Mouse (Mus musculus) limb, embryonic 10.5 days (tissue): ENCODE results near the gene Ebf4. TPM values are rescaled to one million over a fixed set of nuclear protein-coding genes. Genes with fewer than 3 reads are reported as not detected.
"Not testable (repeated sequence)": the region's sequence is repeated elsewhere in the genome, so short reads cannot be mapped to it uniquely, and the experiment has no call there.

Experiments used
- DNase-seq: peaks from one replicate; pipeline ENCODE4 v3.0.0-alpha.2; 2017; ENCODE audit warnings: low spot score
- H3K27ac ChIP-seq: fragments of 300-500 bp; sonication (generic); 2 replicates; pipeline ENCODE4 v1.5.1; 2016; ENCODE audit warnings: mild to moderate bottlenecking
- H3K27me3 ChIP-seq: fragments of 300-500 bp; sonication (generic); 2 replicates; pipeline ENCODE4 v1.6.1; 2016; ENCODE audit warnings: low read depth, mild to moderate bottlenecking; ENCODE audit not compliant: poor library complexity, severe bottlenecking
- H3K36me3 ChIP-seq: fragments of 300-500 bp; sonication (generic); 2 replicates; pipeline ENCODE4 v1.6.1; 2016; ENCODE audit warnings: mild to moderate bottlenecking, moderate library complexity
- H3K4me1 ChIP-seq: fragments of 300-500 bp; sonication (generic); 2 replicates; pipeline ENCODE4 v1.6.1; 2016
- H3K4me3 ChIP-seq: fragments of 300-500 bp; sonication (generic); 2 replicates; pipeline ENCODE4 v1.5.1; 2016; ENCODE audit warnings: mild to moderate bottlenecking, moderate library complexity
- H3K9me3 ChIP-seq: fragments of 300-500 bp; sonication (generic); replicated peaks from 2 replicates; pipeline ENCODE4 v1.6.1; 2016; ENCODE audit warnings: mild to moderate bottlenecking
- WGBS: fragments of 180-500 bp; shearing (Covaris S2); methylation state at CpG from one replicate; pipeline ENCODE4 v1.1.7; 2016; 5-methylcytosine and 5-hydroxymethylcytosine counted together
- polyA plus RNA-seq: library from polyadenylated mRNA; unstranded; fragments of >200 nt; fragmentation: Nextera tagmentation; extraction: Ambion mirVana; gene quantifications from 2 replicates; pipeline ENCODE4 v1.2.1, GENCODE M21; 2016

Ebf4 gene
- polyA plus RNA-seq, 1 experiment from 2014 or later, result 0.90 TPM

GRCm38 (mm10) chr2:130365211-130366094 is 70.5 kb downstream of the Ebf4 start:
- 7% methylated on average over 29 of the region's 30 CpGs for WGBS
- no peaks in the 10 kb centered on the region for H3K36me3 ChIP-seq
- peaks cover 20% of the 10 kb centered on the region for H3K4me1 ChIP-seq
- no peaks in the 10 kb centered on the region for H3K9me3 ChIP-seq
- peak; percentile 40 for DNase-seq
- H3K27ac ChIP-seq, result no peak overlapping the region
- peaks cover 73% of the 10 kb centered on the region for H3K27me3 ChIP-seq
- peak overlapping the region; percentile 58 for H3K4me3 ChIP-seq

GRCm38 (mm10) chr2:130367386-130367785 is 72.4 kb downstream of the Ebf4 start:
- Histone ChIP-seq H3K4me1 (peaks cover 12% of the 10 kb centered on the region), H3K36me3 (no peaks in the 10 kb centered on the region), H3K27me3 (peaks cover 53% of the 10 kb centered on the region), H3K4me3 (no peak overlapping the region), H3K27ac (no peak overlapping the region), H3K9me3 (no peaks in the 10 kb centered on the region)
- DNase-seq, result no peak
- 67% methylated on average over 4 of the region's 4 CpGs for WGBS

DNA sequence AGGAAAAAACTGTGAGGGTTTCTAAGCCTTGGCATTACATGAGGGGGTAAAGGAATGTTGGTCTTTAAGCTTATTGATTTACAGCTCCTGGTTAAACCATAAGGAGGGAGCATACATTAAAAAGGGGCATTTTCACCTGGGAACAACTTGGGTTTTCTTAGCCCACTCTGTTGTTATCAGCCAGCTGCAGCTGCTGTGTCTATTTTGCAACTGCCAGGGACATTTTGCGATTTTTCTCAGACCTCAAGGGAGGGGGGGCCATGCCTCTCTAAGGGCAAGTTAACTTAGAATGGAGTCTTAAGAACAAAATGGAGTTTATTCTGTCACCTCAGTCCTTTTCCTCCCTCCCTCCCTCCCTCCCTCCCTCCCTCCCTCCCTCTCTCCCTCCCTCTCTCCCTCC is 78.1 kb downstream of the Ebf4 start:
- 61% methylated on average over 1 of the region's 1 CpGs for WGBS
- not testable (repeated sequence) for H3K27me3 ChIP-seq, DNase-seq, H3K27ac ChIP-seq, H3K4me1 ChIP-seq, H3K4me3 ChIP-seq, H3K36me3 ChIP-seq, H3K9me3 ChIP-seq

DNA sequence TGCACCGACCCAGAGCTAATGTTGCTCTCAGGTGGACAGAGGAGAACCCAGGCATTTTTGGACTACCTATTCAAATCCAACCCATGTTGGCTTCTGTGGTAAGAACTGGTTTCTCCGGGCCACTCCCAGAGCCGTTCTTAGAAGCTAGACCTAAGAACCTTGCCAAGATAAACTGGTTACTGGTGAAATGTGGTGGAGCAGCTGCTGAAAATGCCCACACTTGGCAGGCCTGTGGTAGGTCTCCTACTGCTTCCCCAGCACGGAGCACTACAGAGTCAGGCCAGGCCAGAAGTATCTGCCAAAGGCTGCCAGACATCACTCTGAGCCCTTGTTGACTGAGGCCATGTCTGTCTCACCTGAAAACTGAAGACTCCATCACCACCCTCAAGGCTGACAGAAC is 80.0 kb downstream of the Ebf4 start:
- no peak overlapping the region for H3K27ac ChIP-seq
- no peaks in the 10 kb centered on the region for H3K9me3 ChIP-seq
- H3K27me3 ChIP-seq, result 0 out of 2 replicates have a peak, but pooled peaks cover 5% of the 10 kb centered on the region
- 90% methylated on average over 4 of the region's 4 CpGs for WGBS
- no peak for DNase-seq
- H3K4me3 ChIP-seq, result no peak overlapping the region
- H3K4me1 ChIP-seq, result no peaks in the 10 kb centered on the region
- no peaks in the 10 kb centered on the region for H3K36me3 ChIP-seq

DNA sequence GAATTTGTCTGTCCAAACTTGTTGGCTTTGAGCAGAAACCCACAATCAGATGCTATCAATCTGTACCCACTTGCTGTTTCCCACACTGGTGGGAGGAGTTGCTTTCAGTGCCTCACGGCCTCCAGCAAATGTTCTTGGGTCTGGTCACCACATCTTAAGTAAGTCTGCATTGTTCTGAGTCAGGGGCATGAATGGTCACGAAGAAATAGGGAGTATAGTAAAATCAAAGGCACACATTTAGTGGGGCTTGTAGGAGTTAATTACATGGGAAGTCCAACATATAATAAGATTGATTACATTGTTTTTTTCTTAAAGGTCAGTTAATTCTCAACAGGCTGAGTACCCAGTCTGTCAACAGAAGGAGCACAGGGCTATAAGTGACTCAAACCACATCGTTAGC is 88.2 kb downstream of the Ebf4 start:
- Histone ChIP-seq H3K9me3 (no peaks in the 10 kb centered on the region), H3K36me3 (no peaks in the 10 kb centered on the region), H3K4me1 (0 out of 2 replicates have a peak, but pooled peaks cover 4% of the 10 kb centered on the region), H3K4me3 (no peak overlapping the region), H3K27ac (no peak overlapping the region), H3K27me3 (no peaks in the 10 kb centered on the region)
- DNase-seq, result no peak
- 58% methylated on average over 3 of the region's 3 CpGs for WGBS

DNA sequence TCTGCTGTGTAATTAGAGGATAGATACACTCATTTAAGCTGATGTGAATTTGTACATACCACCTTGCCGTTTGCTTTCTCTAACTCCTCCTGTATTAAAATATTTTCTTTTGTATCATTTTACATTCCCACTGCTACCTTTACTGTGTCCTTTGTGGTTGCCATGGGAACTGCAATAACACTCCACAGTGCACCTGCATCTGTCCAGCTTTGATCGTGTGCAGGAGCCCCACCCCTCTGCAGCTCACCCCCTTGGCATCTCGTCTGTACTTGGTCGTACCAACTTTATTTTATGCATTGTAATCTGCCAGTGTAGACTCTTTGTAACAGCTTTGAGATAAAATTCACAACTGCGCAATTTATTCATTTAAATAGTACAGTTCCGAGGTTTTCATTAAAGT is 88.9 kb downstream of the Ebf4 start:
- Histone ChIP-seq H3K27ac (no peak overlapping the region), H3K27me3 (no peaks in the 10 kb centered on the region), H3K9me3 (no peaks in the 10 kb centered on the region), H3K36me3 (no peaks in the 10 kb centered on the region), H3K4me1 (0 out of 2 replicates have a peak, but pooled peaks cover 4% of the 10 kb centered on the region), H3K4me3 (no peak overlapping the region)
- DNase-seq, result no peak
- WGBS, result 81% methylated on average over 6 of the region's 6 CpGs

DNA sequence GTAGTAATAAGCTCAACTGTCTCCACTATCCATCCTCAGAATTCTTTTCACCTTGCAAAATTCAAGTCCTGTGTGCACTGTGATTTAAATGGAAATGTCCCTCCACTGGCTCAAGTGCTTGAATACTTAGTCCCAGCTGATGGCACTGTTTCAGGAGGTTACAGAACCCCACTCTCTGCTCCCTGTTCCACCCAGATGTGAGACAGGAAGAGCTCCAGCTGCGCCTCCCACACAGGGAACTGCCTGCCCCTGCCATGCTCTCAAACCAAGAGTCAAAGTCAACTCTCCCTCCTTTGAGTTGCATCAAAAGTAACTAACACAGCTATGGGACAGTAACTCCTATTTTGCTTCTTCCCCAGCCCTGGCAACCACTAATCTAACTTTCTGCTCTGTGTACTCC is 91.2 kb downstream of the Ebf4 start:
- 0 out of 2 replicates have a peak, but pooled peaks cover 4% of the 10 kb centered on the region for H3K4me1 ChIP-seq
- H3K9me3 ChIP-seq, result no peaks in the 10 kb centered on the region
- WGBS, result 74% methylated on average over 1 of the region's 1 CpGs

GRCm38 (mm10) chr2:130388796-130389195 is 93.8 kb downstream of the Ebf4 start:
- DNase-seq, result no peak
- Histone ChIP-seq H3K27me3 (no peaks in the 10 kb centered on the region), H3K4me3 (no peak overlapping the region), H3K36me3 (peaks cover 35% of the 10 kb centered on the region), H3K4me1 (no peaks in the 10 kb centered on the region), H3K27ac (no peak overlapping the region), H3K9me3 (no peaks in the 10 kb centered on the region)
- 87% methylated on average over 2 of the region's 2 CpGs for WGBS

More for the DNA sequence above, 91.2 kb downstream of the Ebf4 start:
- Histone ChIP-seq H3K27me3 (no peaks in the 10 kb centered on the region), H3K27ac (no peak overlapping the region), H3K4me3 (no peak overlapping the region), H3K36me3 (peaks cover 12% of the 10 kb centered on the region)
- no peak for DNase-seq

- H3K36me3 ChIP-seq, result peaks cover 58% of the 10 kb centered on the region
- DNase-seq, result no peak
- H3K4me1 ChIP-seq, result peaks cover 3% of the 10 kb centered on the region
- no peaks in the 10 kb centered on the region for H3K9me3 ChIP-seq
- H3K27ac ChIP-seq, result no peak overlapping the region
- no peak overlapping the region for H3K4me3 ChIP-seq
- 86% methylated on average over 11 of the region's 11 CpGs for WGBS
- H3K27me3 ChIP-seq, result no peaks in the 10 kb centered on the region
These were observed 96.1 kb downstream of the Ebf4 start for GRCm38 (mm10) chr2:130390993-130391625.

DNA sequence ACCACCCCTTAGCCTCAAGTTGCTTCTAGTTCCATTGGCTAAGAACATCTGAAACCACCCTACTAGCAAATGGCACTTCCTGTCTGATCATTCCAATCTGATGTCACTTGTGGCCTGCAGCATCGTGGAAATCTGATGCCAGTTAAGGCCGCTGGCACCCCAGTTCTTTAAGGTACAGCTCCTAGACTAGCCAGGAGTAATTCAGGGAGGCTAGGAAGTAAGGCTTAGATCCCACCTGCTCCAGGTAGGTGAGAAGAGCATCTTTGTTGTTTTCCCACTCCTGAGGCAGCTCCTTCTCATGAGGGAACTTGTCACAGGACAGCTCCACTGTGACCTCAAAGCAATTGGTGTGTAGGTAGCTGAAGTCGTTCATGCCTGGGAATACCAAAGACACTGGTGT is 97.9 kb downstream of the Ebf4 start:
- no peaks in the 10 kb centered on the region for H3K27me3 ChIP-seq
- no peaks in the 10 kb centered on the region for H3K9me3 ChIP-seq
- 86% methylated on average over 3 of the region's 3 CpGs for WGBS
- H3K4me3 ChIP-seq, result no peak overlapping the region
- H3K36me3 ChIP-seq, result peaks cover 60% of the 10 kb centered on the region
- no peak overlapping the region for H3K27ac ChIP-seq
- DNase-seq, result no peak
- peaks cover 20% of the 10 kb centered on the region for H3K4me1 ChIP-seq

DNA sequence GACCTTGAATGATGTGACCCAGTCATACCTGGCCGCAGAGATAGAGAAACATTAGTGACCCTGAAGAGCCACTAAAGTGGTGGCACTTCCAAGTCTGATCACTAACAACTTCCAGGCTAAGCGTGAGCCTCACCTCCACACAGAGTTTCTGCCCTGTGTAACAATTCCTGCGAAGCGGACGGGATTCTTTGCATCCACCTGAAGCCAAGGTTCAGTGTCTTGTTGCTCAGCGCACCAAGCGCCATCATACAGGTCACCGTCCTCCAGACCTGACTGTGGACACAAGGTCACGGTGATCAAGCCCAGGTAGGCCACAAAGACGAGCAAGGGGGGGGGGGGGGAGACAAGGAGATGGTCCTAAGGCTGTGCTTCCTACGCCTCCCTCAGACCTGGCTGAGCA is 100.7 kb downstream of the Ebf4 start:
- Histone ChIP-seq H3K27ac (no peak overlapping the region), H3K9me3 (no peaks in the 10 kb centered on the region), H3K36me3 (peaks cover 53% of the 10 kb centered on the region), H3K4me1 (peaks cover 28% of the 10 kb centered on the region), H3K4me3 (0 out of 2 replicates have a peak overlapping the region, but pooled peaks have one; percentile 80), H3K27me3 (no peaks in the 10 kb centered on the region)
- 95% methylated on average over 11 of the region's 11 CpGs for WGBS
- DNase-seq, result no peak

DNA sequence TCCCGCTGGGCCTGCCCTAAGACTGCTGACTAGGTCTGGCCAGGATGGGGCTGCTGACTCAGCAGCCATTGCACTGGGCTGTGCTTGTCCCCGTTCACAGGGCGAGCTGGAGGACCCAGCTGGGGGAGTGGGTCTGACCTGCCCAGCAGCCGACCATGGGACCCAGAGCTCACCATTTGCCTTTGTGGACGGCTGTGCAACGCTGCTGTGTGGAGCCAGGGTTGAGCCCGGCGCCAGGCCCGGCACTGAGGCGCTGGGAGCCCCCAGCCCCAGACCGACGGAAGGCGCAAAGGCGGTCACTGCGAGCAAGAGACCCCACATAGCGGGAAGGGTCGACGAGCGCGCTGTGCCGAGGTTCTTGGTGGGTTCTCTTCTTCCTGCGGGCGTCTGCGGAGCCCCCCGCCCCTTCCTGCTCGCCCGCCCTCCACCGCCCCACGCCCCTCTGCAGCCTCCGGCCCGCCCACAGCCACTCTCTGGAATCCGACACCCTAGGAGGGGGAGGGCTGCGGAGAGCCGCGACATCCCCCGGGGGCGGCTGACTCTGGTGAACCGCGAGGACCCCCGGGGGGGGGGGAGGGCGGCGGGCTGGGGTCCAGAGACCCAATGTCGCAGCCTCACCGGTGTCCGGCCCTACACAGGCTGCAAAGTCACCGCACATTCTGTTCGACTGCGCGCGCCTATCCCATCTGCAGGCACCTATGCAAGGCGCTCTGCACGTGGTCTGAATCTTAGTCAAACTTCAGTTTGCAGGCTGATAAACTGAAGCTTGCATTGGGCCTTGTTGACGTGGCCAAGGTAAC is 102.4 kb downstream of the Ebf4 start, which contains the start of gene Cpxm1:
Cpxm1 (minus strand) TSS at position 389 of the 800 bp plus-strand sequence.
- peak; percentile 90 for DNase-seq
- WGBS, result under 1% methylated on average over 52 of the region's 53 CpGs
- peak within 1 kb of the TSS; percentile 96 for H3K27ac ChIP-seq
- peaks cover 39% of the 10 kb centered on the region for H3K36me3 ChIP-seq
- H3K4me1 ChIP-seq, result peaks cover 32% of the 10 kb centered on the region
- peak within 1 kb of the TSS; percentile 80 for H3K4me3 ChIP-seq
- H3K27me3 ChIP-seq, result no peaks in the 10 kb centered on the region
- H3K9me3 ChIP-seq, result no peaks in the 10 kb centered on the region
